Mouse (Mus musculus): ENCODE data around the gene Zmat3. TPM values are rescaled to one million over a fixed set of nuclear protein-coding genes. Genes with fewer than 3 reads are reported as not detected.
A peak's percentile ranks its signal among the peaks of the same experiment; 100 is the strongest.

Gene Zmat3
- polyA plus RNA-seq, 1 experiment: 9.0 TPM

GRCm38 (mm10) chr3:32317901-32318416 lies 47.9 kb downstream of the Zmat3 start:
- H3K4me1 ChIP-seq (replicated peaks; ENCODE audit: control insufficient read depth, insufficient read depth, low read length): 0 out of 2 replicates have a peak, but pooled peaks cover 4% of the 10 kb centered on the region
- H3K4me3 ChIP-seq (ENCODE audit: control insufficient read depth, insufficient read depth, low read length): no peak overlapping the region
- 14% methylated on average over 15 of the region's 15 CpGs for WGBS
- no peaks in the 10 kb centered on the region for H3K27me3 ChIP-seq (ENCODE audit: control insufficient read depth, insufficient read depth, low read length)
- DNase-seq: no peak
- no peak overlapping the region for H3K27ac ChIP-seq (ENCODE audit: control insufficient read depth, insufficient read depth, low read length)
- H3K36me3 ChIP-seq (ENCODE audit: control insufficient read depth, insufficient read depth, low read length): no peaks in the 10 kb centered on the region
- TF ChIP-seq POLR2A (IDR thresholded peaks at IDR 0.05; ENCODE audit: control insufficient read depth, extremely low read depth, insufficient read depth, low read length, poor library complexity) (no peak), CTCF (IDR thresholded peaks at IDR 0.05; ENCODE audit: borderline replicate concordance, control insufficient read depth, extremely low read depth, insufficient read depth, low read length, poor library complexity) (no peak)

GRCm38 (mm10) chr3:32317165-32317900 lies 48.5 kb downstream of the Zmat3 start:
- Histone ChIP-seq H3K4me3 (ENCODE audit: control insufficient read depth, insufficient read depth, low read length) (no peak overlapping the region), H3K27me3 (ENCODE audit: control insufficient read depth, insufficient read depth, low read length) (no peaks in the 10 kb centered on the region), H3K27ac (ENCODE audit: control insufficient read depth, insufficient read depth, low read length) (no peak overlapping the region), H3K36me3 (ENCODE audit: control insufficient read depth, insufficient read depth, low read length) (no peaks in the 10 kb centered on the region), H3K4me1 (replicated peaks; ENCODE audit: control insufficient read depth, insufficient read depth, low read length) (0 out of 2 replicates have a peak, but pooled peaks cover 4% of the 10 kb centered on the region)
- 24% methylated on average over 12 of the region's 12 CpGs for WGBS
- TF ChIP-seq POLR2A (IDR thresholded peaks at IDR 0.05; ENCODE audit: control insufficient read depth, extremely low read depth, insufficient read depth, low read length, poor library complexity): no peak
- TF ChIP-seq CTCF (IDR thresholded peaks at IDR 0.05; ENCODE audit: borderline replicate concordance, control insufficient read depth, extremely low read depth, insufficient read depth, low read length, poor library complexity): no peak
- peak; percentile 33 for DNase-seq

GRCm38 (mm10) chr3:32314746-32315145 lies 51.1 kb downstream of the Zmat3 start:
- DNase-seq: no peak
- Histone ChIP-seq H3K4me3 (ENCODE audit: control insufficient read depth, insufficient read depth, low read length) (no peak overlapping the region), H3K4me1 (replicated peaks; ENCODE audit: control insufficient read depth, insufficient read depth, low read length) (0 out of 2 replicates have a peak, but pooled peaks cover 4% of the 10 kb centered on the region), H3K27me3 (ENCODE audit: control insufficient read depth, insufficient read depth, low read length) (no peaks in the 10 kb centered on the region), H3K36me3 (ENCODE audit: control insufficient read depth, insufficient read depth, low read length) (no peaks in the 10 kb centered on the region), H3K27ac (ENCODE audit: control insufficient read depth, insufficient read depth, low read length) (no peak overlapping the region)
- no peak for TF ChIP-seq CTCF (IDR thresholded peaks at IDR 0.05; ENCODE audit: borderline replicate concordance, control insufficient read depth, extremely low read depth, insufficient read depth, low read length, poor library complexity)
- TF ChIP-seq POLR2A (IDR thresholded peaks at IDR 0.05; ENCODE audit: control insufficient read depth, extremely low read depth, insufficient read depth, low read length, poor library complexity): no peak
- 99% methylated on average over 4 of the region's 4 CpGs for WGBS

GRCm38 (mm10) chr3:32304171-32304570 lies 61.6 kb downstream of the Zmat3 start:
- DNase-seq: no peak
- Histone ChIP-seq H3K4me3 (ENCODE audit: control insufficient read depth, insufficient read depth, low read length) (no peak overlapping the region), H3K27ac (ENCODE audit: control insufficient read depth, insufficient read depth, low read length) (no peak overlapping the region), H3K4me1 (replicated peaks; ENCODE audit: control insufficient read depth, insufficient read depth, low read length) (no peaks in the 10 kb centered on the region), H3K27me3 (ENCODE audit: control insufficient read depth, insufficient read depth, low read length) (no peaks in the 10 kb centered on the region), H3K36me3 (ENCODE audit: control insufficient read depth, insufficient read depth, low read length) (no peaks in the 10 kb centered on the region)
- no peak for TF ChIP-seq CTCF (IDR thresholded peaks at IDR 0.05; ENCODE audit: borderline replicate concordance, control insufficient read depth, extremely low read depth, insufficient read depth, low read length, poor library complexity)
- TF ChIP-seq POLR2A (IDR thresholded peaks at IDR 0.05; ENCODE audit: control insufficient read depth, extremely low read depth, insufficient read depth, low read length, poor library complexity): no peak
- 67% methylated on average over 1 of the region's 1 CpGs for WGBS

- H3K4me3 ChIP-seq (ENCODE audit: control insufficient read depth, insufficient read depth, low read length): no peak overlapping the region
- 90% methylated on average over 4 of the region's 4 CpGs for WGBS
- H3K27me3 ChIP-seq (ENCODE audit: control insufficient read depth, insufficient read depth, low read length): no peaks in the 10 kb centered on the region
- H3K4me1 ChIP-seq (replicated peaks; ENCODE audit: control insufficient read depth, insufficient read depth, low read length): no peaks in the 10 kb centered on the region
- H3K36me3 ChIP-seq (ENCODE audit: control insufficient read depth, insufficient read depth, low read length): no peaks in the 10 kb centered on the region
- TF ChIP-seq POLR2A (IDR thresholded peaks at IDR 0.05; ENCODE audit: control insufficient read depth, extremely low read depth, insufficient read depth, low read length, poor library complexity) (no peak), CTCF (IDR thresholded peaks at IDR 0.05; ENCODE audit: borderline replicate concordance, control insufficient read depth, extremely low read depth, insufficient read depth, low read length, poor library complexity) (no peak)
- DNase-seq: no peak
- H3K27ac ChIP-seq (ENCODE audit: control insufficient read depth, insufficient read depth, low read length): no peak overlapping the region
Measured at GRCm38 (mm10) chr3:32292001-32292400, 73.8 kb downstream of the Zmat3 start.

Other genes starting within 250 kb of the Zmat3 start
- gene Pik3ca, start 31.7 kb upstream of the Zmat3 start, polyA plus RNA-seq (2012; rRNA removed): 9.4 and 10.2 TPM in 2 replicates
- gene Kcnmb3, start 126.2 kb upstream of the Zmat3 start, polyA plus RNA-seq (2012; rRNA removed): 0.05 and 0.11 TPM in 2 replicates
- gene Zfp639, start 144.2 kb upstream of the Zmat3 start, polyA plus RNA-seq (2012; rRNA removed): 27.6 and 33.5 TPM in 2 replicates
- 7.2 and 9.6 TPM in 2 replicates for gene Mfn1, start 163.5 kb upstream of the Zmat3 start, polyA plus RNA-seq (2012; rRNA removed)

All from thymus, adult 2 months (tissue).